Comparison of ENCODE assay signal across 8 mouse cellular contexts in the genomic region with DNA sequence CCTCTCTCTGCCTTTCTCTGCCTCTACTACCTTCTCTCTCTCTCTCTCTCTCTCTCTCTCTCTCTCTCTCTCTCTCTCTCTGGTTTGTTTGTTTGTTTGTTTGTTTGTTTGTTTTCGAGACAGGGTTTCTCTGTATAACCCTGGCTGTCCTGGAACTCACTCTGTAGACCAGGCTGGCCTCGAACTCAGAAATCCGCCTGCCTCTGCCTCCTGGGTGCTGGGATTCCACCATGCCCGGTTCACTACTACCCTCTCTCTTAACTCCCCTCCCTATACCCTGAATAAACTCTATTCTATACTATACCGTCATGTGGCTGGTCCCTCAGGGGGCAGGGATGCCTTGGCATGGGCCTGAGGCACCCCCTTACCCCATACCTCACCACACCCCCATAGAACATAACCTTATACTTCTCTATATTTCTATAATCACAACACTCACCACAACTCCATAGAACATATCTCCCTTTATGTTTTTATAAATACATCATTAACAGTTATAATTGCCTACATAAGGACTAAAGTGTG. TPM values are rescaled to one million over a fixed set of nuclear protein-coding genes. Genes with fewer than 3 reads are reported as not detected.
DNase-seq lines count a peak whose midpoint lies in the region; ATAC-seq and TF ChIP-seq lines count a peak whose summit lies in the region.
"Not testable (repeated sequence)": the region's sequence is repeated elsewhere in the genome, so short reads cannot be mapped to it uniquely, and the experiment has no call there.

No protein-coding gene starts in this region.

- H3K27ac ChIP-seq in bone marrow macrophage, adult 2 months (ENCODE audit: insufficient read depth, low read depth, low read length) = peak overlapping the region; percentile 75
- peak overlapping the region; percentile 94 for H3K27ac ChIP-seq in heart, embryonic 10.5 days
- H3K27ac ChIP-seq in hindbrain, embryonic 15.5 days (replicated peaks) = peak overlapping the region; percentile 99
- H3K27ac ChIP-seq in limb, embryonic 10.5 days = peak overlapping the region; percentile 92
- peak overlapping the region; percentile 89 for H3K27ac ChIP-seq in midbrain, embryonic 16.5 days (ENCODE audit: low read length)
- peak overlapping the region; percentile 82 for H3K27ac ChIP-seq in stomach, postnatal 0 days (replicated peaks)

- TF ChIP-seq CTCF in bone marrow macrophage, adult 2 months (IDR thresholded peaks at IDR 0.05; ENCODE audit: low read depth, low read length); lung, adult 2 months (IDR thresholded peaks at IDR 0.05; ENCODE audit: insufficient read depth, low read length); stomach, postnatal 0 days (IDR thresholded peaks at IDR 0.05; ENCODE audit: low read depth): not testable (repeated sequence)

- peak overlapping the region; percentile 64 for H3K4me2 ChIP-seq in hindbrain, embryonic 15.5 days
- H3K4me2 ChIP-seq in midbrain, embryonic 16.5 days (ENCODE audit: low read length) = peak overlapping the region; percentile 58
- H3K4me2 ChIP-seq in stomach, postnatal 0 days (replicated peaks; ENCODE audit: low read depth) = peak overlapping the region; percentile 53

- H3K27me3 ChIP-seq in heart, embryonic 10.5 days (ENCODE audit: insufficient read depth, poor library complexity, severe bottlenecking); hindbrain, embryonic 15.5 days; limb, embryonic 10.5 days (ENCODE audit: low read depth, poor library complexity, severe bottlenecking); midbrain, embryonic 16.5 days (ENCODE audit: control insufficient read depth, insufficient read depth, low read depth, low read length); stomach, postnatal 0 days (ENCODE audit: control insufficient read depth, insufficient read depth, low read length): not testable (repeated sequence)

- TF ChIP-seq EP300 in stomach, postnatal 0 days (optimal IDR thresholded peaks at IDR 0.05) = not testable (repeated sequence)

- peak overlapping the region; percentile 52; the same call in 1 of the 2 replicates for H3K4me3 ChIP-seq in bone marrow macrophage, adult 2 months (ENCODE audit: insufficient read depth, low read length)
- H3K4me3 ChIP-seq in heart, embryonic 10.5 days = peak overlapping the region; percentile 75
- peak overlapping the region; percentile 80 for H3K4me3 ChIP-seq in hindbrain, embryonic 15.5 days
- peak overlapping the region; percentile 71 for H3K4me3 ChIP-seq in limb, embryonic 10.5 days
- H3K4me3 ChIP-seq in lung, adult 2 months (replicated peaks; ENCODE audit: extremely low read depth, low read depth, low read length) = peak overlapping the region; percentile 53
- H3K4me3 ChIP-seq in midbrain, embryonic 16.5 days (ENCODE audit: low read depth, low read length) = peak overlapping the region; percentile 57; the same call in 1 of the 2 replicates
- H3K4me3 ChIP-seq in stomach, postnatal 0 days (ENCODE audit: low read depth, low read length) = peak overlapping the region; percentile 58

- H3K4me1 ChIP-seq in bone marrow macrophage, adult 2 months (ENCODE audit: control insufficient read depth, insufficient read depth, low read length) = peaks cover 22% of the 10 kb centered on the region
- peaks cover 14% of the 10 kb centered on the region for H3K4me1 ChIP-seq in heart, embryonic 10.5 days
- H3K4me1 ChIP-seq in hindbrain, embryonic 15.5 days (replicated peaks) = peaks cover 27% of the 10 kb centered on the region
- H3K4me1 ChIP-seq in limb, embryonic 10.5 days = peaks cover 23% of the 10 kb centered on the region
- H3K4me1 ChIP-seq in lung, adult 2 months (ENCODE audit: control insufficient read depth, insufficient read depth, low read length); stomach, postnatal 0 days (replicated peaks; ENCODE audit: control insufficient read depth, insufficient read depth): not testable (repeated sequence)
- H3K4me1 ChIP-seq in midbrain, embryonic 16.5 days (ENCODE audit: control insufficient read depth, insufficient read depth, low read length) = peaks cover 20% of the 10 kb centered on the region

- ATAC-seq in erythroblast, adult 5-6 weeks (replicated peaks; ENCODE audit: low FRiP score, poor library complexity, severe bottlenecking) = 0 out of 2 replicates have a peak, but pooled peaks have one; percentile 1
- ATAC-seq in hindbrain, embryonic 15.5 days (ENCODE audit: low FRiP score, low read depth); midbrain, embryonic 16.5 days; stomach, postnatal 0 days (ENCODE audit: low FRiP score, low TSS enrichment): not testable (repeated sequence)

- H3K9me3 ChIP-seq in heart, embryonic 10.5 days; hindbrain, embryonic 15.5 days; limb, embryonic 10.5 days (replicated peaks); midbrain, embryonic 16.5 days (replicated peaks; ENCODE audit: control insufficient read depth, low read length, poor library complexity, severe bottlenecking); stomach, postnatal 0 days (ENCODE audit: control insufficient read depth, low read length): not testable (repeated sequence)

- not testable (repeated sequence) for TF ChIP-seq POLR2A in bone marrow macrophage, adult 2 months (IDR thresholded peaks at IDR 0.05; ENCODE audit: borderline replicate concordance, low read depth, low read length); lung, adult 2 months (IDR thresholded peaks at IDR 0.05; ENCODE audit: borderline replicate concordance, extremely low read depth, low read depth, low read length)

- not testable (repeated sequence) for DNase-seq in heart, embryonic 10.5 days (ENCODE audit: low spot score); limb, embryonic 10.5 days (ENCODE audit: low spot score); lung, adult 2 months; stomach, postnatal 0 days (ENCODE audit: low spot score)

- peaks cover 37% of the 10 kb centered on the region for H3K36me3 ChIP-seq in heart, embryonic 10.5 days
- H3K36me3 ChIP-seq in hindbrain, embryonic 15.5 days = peaks cover 23% of the 10 kb centered on the region
- H3K36me3 ChIP-seq in limb, embryonic 10.5 days = peaks cover 43% of the 10 kb centered on the region
- H3K36me3 ChIP-seq in midbrain, embryonic 16.5 days (ENCODE audit: control insufficient read depth, insufficient read depth, low read length) = peaks cover 21% of the 10 kb centered on the region
- H3K36me3 ChIP-seq in stomach, postnatal 0 days (ENCODE audit: control insufficient read depth, insufficient read depth, low read length) = not testable (repeated sequence)

- WGBS in heart, embryonic 10.5 days = 68% methylated on average over 5 of the region's 5 CpGs
- WGBS in hindbrain, embryonic 15.5 days = 65% methylated on average over 5 of the region's 5 CpGs
- WGBS in limb, embryonic 10.5 days = 78% methylated on average over 5 of the region's 5 CpGs
- WGBS in lung, adult 2 months = 66% methylated on average over 5 of the region's 5 CpGs
- 64% methylated on average over 5 of the region's 5 CpGs for WGBS in midbrain, embryonic 16.5 days
- 66% methylated on average over 5 of the region's 5 CpGs for WGBS in stomach, postnatal 0 days

- peak overlapping the region; percentile 45; the same call in 1 of the 2 replicates for H3K9ac ChIP-seq in hindbrain, embryonic 15.5 days
- H3K9ac ChIP-seq in midbrain, embryonic 16.5 days (ENCODE audit: low read depth, low read length) = peak overlapping the region; percentile 67; the same call in 1 of the 2 replicates
- H3K9ac ChIP-seq in stomach, postnatal 0 days (ENCODE audit: low read length) = not testable (repeated sequence)

RNA-seq across cellular contexts. Expression of gene Ensa, which starts 0.7 kb away (rescaled TPM):
- 99.2 and 115 TPM in 2 replicates for polyA plus RNA-seq in bone marrow macrophage, adult 2 months (2012; ENCODE audit: insufficient read depth, insufficient read length, missing spikeins)
- total RNA-seq in erythroblast, adult 5-6 weeks (2015; ENCODE audit: low replicate concordance) = 30.9 and 34.1 TPM in 2 replicates
- 52.8 and 58.1 TPM in 2 replicates for total RNA-seq in erythroblast, adult 5-6 weeks (2017; ENCODE audit: low replicate concordance)
- 59.3 and 67.2 TPM in 2 replicates for polyA plus RNA-seq in heart, embryonic 10.5 days (2016; fragmentation: Nextera tagmentation; extraction: Ambion mirVana)
- polyA plus RNA-seq in hindbrain, embryonic 15.5 days (2015; fragmentation: Nextera tagmentation; extraction: Ambion mirVana) = 109 and 110 TPM in 2 replicates
- polyA plus RNA-seq in limb, embryonic 10.5 days (2016; fragmentation: Nextera tagmentation; extraction: Ambion mirVana) = 74.6 and 88.2 TPM in 2 replicates
- 9.3 and 15.7 TPM in 2 replicates for polyA plus RNA-seq in lung, adult 2 months (2012; rRNA removed)
- 128 and 131 TPM in 2 replicates for polyA plus RNA-seq in midbrain, embryonic 16.5 days (2015; fragmentation: Nextera tagmentation; extraction: Ambion mirVana)
- polyA plus RNA-seq in stomach, postnatal 0 days (2015; fragmentation: Nextera tagmentation; extraction: Ambion mirVana) = 42.3 and 44.2 TPM in 2 replicates

RNA-seq across cellular contexts. Expression of gene Mcl1, which starts 34.5 kb away (rescaled TPM):
- 565 and 578 TPM in 2 replicates for polyA plus RNA-seq in bone marrow macrophage, adult 2 months (2012; ENCODE audit: insufficient read depth, insufficient read length, missing spikeins)
- total RNA-seq in erythroblast, adult 5-6 weeks (2015; ENCODE audit: low replicate concordance) = 83.2 and 113 TPM in 2 replicates
- total RNA-seq in erythroblast, adult 5-6 weeks (2017; ENCODE audit: low replicate concordance) = 70.6 and 76.3 TPM in 2 replicates
- polyA plus RNA-seq in heart, embryonic 10.5 days (2016; fragmentation: Nextera tagmentation; extraction: Ambion mirVana) = 37.7 and 50.2 TPM in 2 replicates
- polyA plus RNA-seq in hindbrain, embryonic 15.5 days (2015; fragmentation: Nextera tagmentation; extraction: Ambion mirVana) = 46.3 and 47.4 TPM in 2 replicates
- 49.7 and 52.1 TPM in 2 replicates for polyA plus RNA-seq in limb, embryonic 10.5 days (2016; fragmentation: Nextera tagmentation; extraction: Ambion mirVana)
- 89.2 and 178 TPM in 2 replicates for polyA plus RNA-seq in lung, adult 2 months (2012; rRNA removed)
- polyA plus RNA-seq in midbrain, embryonic 16.5 days (2015; fragmentation: Nextera tagmentation; extraction: Ambion mirVana) = 37.9 and 43.1 TPM in 2 replicates
- 57.9 and 59.2 TPM in 2 replicates for polyA plus RNA-seq in stomach, postnatal 0 days (2015; fragmentation: Nextera tagmentation; extraction: Ambion mirVana)

RNA-seq across cellular contexts. Expression of gene Golph3l, which starts 35.3 kb away (rescaled TPM):
- 66.3 and 75.3 TPM in 2 replicates for polyA plus RNA-seq in bone marrow macrophage, adult 2 months (2012; ENCODE audit: insufficient read depth, insufficient read length, missing spikeins)
- total RNA-seq in erythroblast, adult 5-6 weeks (2015; ENCODE audit: low replicate concordance) = 73.8 and 84.0 TPM in 2 replicates
- total RNA-seq in erythroblast, adult 5-6 weeks (2017; ENCODE audit: low replicate concordance) = 115 and 116 TPM in 2 replicates
- polyA plus RNA-seq in heart, embryonic 10.5 days (2016; fragmentation: Nextera tagmentation; extraction: Ambion mirVana) = 23.4 and 25.4 TPM in 2 replicates
- polyA plus RNA-seq in hindbrain, embryonic 15.5 days (2015; fragmentation: Nextera tagmentation; extraction: Ambion mirVana) = 25.8 and 26.8 TPM in 2 replicates
- polyA plus RNA-seq in limb, embryonic 10.5 days (2016; fragmentation: Nextera tagmentation; extraction: Ambion mirVana) = 25.9 and 31.8 TPM in 2 replicates
- polyA plus RNA-seq in lung, adult 2 months (2012; rRNA removed) = 4.5 and 10.0 TPM in 2 replicates
- polyA plus RNA-seq in midbrain, embryonic 16.5 days (2015; fragmentation: Nextera tagmentation; extraction: Ambion mirVana) = 27.0 and 28.5 TPM in 2 replicates
- 24.1 and 25.6 TPM in 2 replicates for polyA plus RNA-seq in stomach, postnatal 0 days (2015; fragmentation: Nextera tagmentation; extraction: Ambion mirVana)
